Mouse (Mus musculus) ES-E14 (cell line): ENCODE measurements around the gene Sema5a. TPM values are rescaled to one million over a fixed set of nuclear protein-coding genes. Genes with fewer than 3 reads are reported as not detected.

Experiments used
- DNase-seq: peaks from one replicate; pipeline ENCODE4 v3.0.0-alpha.2; 2013; ENCODE audit warnings: low read depth, low spot score
- H3K27ac ChIP-seq: 2 replicates; pipeline ENCODE4 v1.5.1; 2012; ENCODE audit warnings: low read depth, mild to moderate bottlenecking, low read length, moderate library complexity, mixed read lengths; ENCODE audit not compliant: poor library complexity, insufficient read depth, severe bottlenecking
- H3K36me3 ChIP-seq: 2 replicates; pipeline ENCODE4 v1.6.1; 2012; ENCODE audit warnings: mild to moderate bottlenecking, low read length, moderate library complexity, mixed read lengths; ENCODE audit not compliant: control insufficient read depth, poor library complexity, insufficient read depth, severe bottlenecking
- H3K4me1 ChIP-seq, 2 experiments: fragments of 150-350 bp in 1 of 2; sonication (generic) in 1 of 2; 2 replicates each; pipeline ENCODE4 v1.6.1; 2012; ENCODE audit warnings: low read length in 2 of 2, mild to moderate bottlenecking in 1 of 2, mixed read lengths in 1 of 2; ENCODE audit not compliant: control insufficient read depth in 2 of 2, insufficient read depth in 2 of 2, poor library complexity in 1 of 2
- H3K4me3 ChIP-seq, 2 experiments: fragments of 150-350 bp in 1 of 2; sonication (generic) in 1 of 2; 2 replicates each; pipeline ENCODE4 v1.5.1; 2012; ENCODE audit warnings: low read length in 2 of 2, low read depth in 1 of 2, mild to moderate bottlenecking in 1 of 2, mixed read lengths in 1 of 2; ENCODE audit not compliant: insufficient read depth in 1 of 2, poor library complexity in 1 of 2, severe bottlenecking in 1 of 2
- H3K9ac ChIP-seq: 2 replicates; pipeline ENCODE4 v1.6.1; 2012; ENCODE audit warnings: low read depth, mild to moderate bottlenecking, low read length, mixed read lengths; ENCODE audit not compliant: poor library complexity, insufficient read depth, severe bottlenecking
- H3K9me3 ChIP-seq: fragments of 150-350 bp; sonication (generic); 2 replicates; pipeline ENCODE4 v1.6.1; 2012; ENCODE audit warnings: low read depth, mild to moderate bottlenecking, low read length; ENCODE audit not compliant: control insufficient read depth, insufficient read depth
- CHD2 ChIP-seq: IDR thresholded peaks from 2 replicates; pipeline ENCODE4 v1.6.1; 2014; ENCODE audit warnings: mild to moderate bottlenecking, low read depth, low read length, inconsistent platforms
- HCFC1 ChIP-seq: IDR thresholded peaks from 2 replicates; pipeline ENCODE4 v1.6.1; 2012; ENCODE audit warnings: low read length, inconsistent platforms, borderline replicate concordance; ENCODE audit not compliant: insufficient read depth
- MAFK ChIP-seq: IDR thresholded peaks from 2 replicates; pipeline ENCODE4 v1.6.1; 2014; ENCODE audit warnings: mild to moderate bottlenecking, low read depth, low read length, inconsistent platforms; ENCODE audit not compliant: insufficient read depth
- ZC3H11A ChIP-seq: IDR thresholded peaks from 2 replicates; pipeline ENCODE4 v1.6.1; 2012; ENCODE audit warnings: low read depth, mild to moderate bottlenecking, inconsistent platforms, low read length, borderline replicate concordance
- ZNF384 ChIP-seq: IDR thresholded peaks from 2 replicates; pipeline ENCODE4 v1.6.1; 2012; ENCODE audit warnings: low read depth, low read length, inconsistent platforms
- in situ Hi-C, 2 experiments: fragments of 600-800 bp; cut with MboI; formaldehyde crosslinking; loops; one replicate each; pipeline ENCODE4 v1.15.1; 2025; ENCODE audit warnings: low sequenced_read_pairs in 2 of 2, inconsistent platforms in 1 of 2; ENCODE audit not compliant: unreplicated experiment in 2 of 2
- total RNA-seq: library from RNA; depleted of rRNA; stranded (reverse); fragments of 300-350 nt; gene quantifications from 2 replicates; pipeline ENCODE4 v1.2.3, GENCODE M21; 2012

Gene Sema5a
- total RNA-seq, 1 experiment: 2.7 TPM

DNA sequence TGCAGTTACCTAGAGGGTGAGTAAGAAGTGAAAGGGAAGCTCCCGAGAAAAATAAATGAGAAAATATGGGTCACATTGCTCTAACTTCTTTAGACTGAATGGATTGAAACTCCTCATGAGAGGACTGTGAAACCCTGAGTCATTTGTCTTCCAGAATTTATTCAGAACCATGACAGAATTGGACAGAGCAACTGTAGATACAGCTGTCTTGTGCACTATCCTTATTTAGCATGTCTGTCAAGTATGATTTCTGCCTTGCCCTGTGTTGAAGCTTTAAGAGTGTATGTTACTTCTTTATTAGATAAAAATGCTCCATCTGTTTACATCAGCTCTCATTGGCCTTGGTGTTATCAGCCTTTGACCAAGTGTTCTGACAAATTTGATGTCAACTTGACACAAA lies 243.4 kb downstream of the Sema5a start:
- Histone ChIP-seq H3K36me3 (no peaks in the 10 kb centered on the region), H3K4me3 (no peak overlapping the region), H3K27ac (no peak overlapping the region), H3K9me3 (no peaks in the 10 kb centered on the region), H3K9ac (no peak overlapping the region), H3K4me1 (no peaks in the 10 kb centered on the region)
- in situ Hi-C loops: no loop called here
- DNase-seq: no peak
- TF ChIP-seq ZC3H11A: no peak
- TF ChIP-seq CHD2: no peak
- TF ChIP-seq ZNF384: no peak
- no peak for TF ChIP-seq HCFC1

DNA sequence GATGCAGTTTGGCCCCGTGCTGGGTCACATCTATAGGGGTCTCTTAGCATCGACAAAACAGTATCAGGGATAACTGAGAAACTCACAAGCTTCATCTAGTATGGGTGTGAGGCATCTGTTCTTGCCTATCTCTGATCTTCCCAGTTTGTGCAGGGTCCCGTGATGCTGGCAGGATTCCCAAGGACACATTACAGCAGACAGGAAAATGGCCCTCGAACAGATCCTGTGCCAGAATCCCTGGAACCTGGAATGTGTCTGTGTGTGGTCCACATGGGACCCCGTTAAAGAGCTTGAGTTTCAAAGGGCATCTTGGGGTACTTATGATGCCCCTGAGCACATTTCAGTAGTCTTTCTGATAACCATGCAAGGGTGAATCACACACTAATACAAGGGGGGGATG lies 249.6 kb downstream of the Sema5a start:
- H3K4me1 ChIP-seq: no peaks in the 10 kb centered on the region
- no peak overlapping the region for H3K4me3 ChIP-seq
- TF ChIP-seq ZNF384: no peak
- no peak for TF ChIP-seq CHD2
- TF ChIP-seq HCFC1: no peak
- no peak for TF ChIP-seq MAFK
- TF ChIP-seq ZC3H11A: no peak
- H3K27ac ChIP-seq: no peak overlapping the region
- H3K36me3 ChIP-seq: no peaks in the 10 kb centered on the region
- no peak overlapping the region for H3K9ac ChIP-seq
- in situ Hi-C loops: no loop called here
- DNase-seq: no peak
- H3K9me3 ChIP-seq: no peaks in the 10 kb centered on the region

DNA sequence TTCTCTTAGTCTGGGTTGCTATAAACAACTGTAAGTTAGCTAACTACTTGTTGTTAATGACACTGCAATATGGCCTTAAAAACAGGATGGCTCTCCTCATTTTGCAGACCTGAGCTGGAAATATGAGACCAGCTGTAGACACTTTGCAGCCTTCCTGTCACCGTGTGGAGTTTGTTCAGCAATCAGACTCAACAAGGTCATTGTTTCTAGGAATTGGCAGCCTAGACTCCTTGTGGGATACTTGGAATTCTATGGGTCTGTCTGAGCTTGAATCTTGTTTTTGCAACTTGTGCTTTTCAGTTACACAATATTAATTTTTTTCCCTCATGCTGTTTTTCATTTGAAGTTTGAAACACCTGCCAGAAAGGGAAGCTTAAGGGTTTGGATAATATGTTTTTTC lies 250.3 kb downstream of the Sema5a start:
- TF ChIP-seq ZC3H11A: no peak
- no peak for TF ChIP-seq HCFC1
- TF ChIP-seq MAFK: no peak
- in situ Hi-C loops: no loop called here
- Histone ChIP-seq H3K4me1 (no peaks in the 10 kb centered on the region), H3K36me3 (no peaks in the 10 kb centered on the region), H3K27ac (no peak overlapping the region), H3K9ac (no peak overlapping the region), H3K4me3 (no peak overlapping the region), H3K9me3 (no peaks in the 10 kb centered on the region)
- DNase-seq: no peak

DNA sequence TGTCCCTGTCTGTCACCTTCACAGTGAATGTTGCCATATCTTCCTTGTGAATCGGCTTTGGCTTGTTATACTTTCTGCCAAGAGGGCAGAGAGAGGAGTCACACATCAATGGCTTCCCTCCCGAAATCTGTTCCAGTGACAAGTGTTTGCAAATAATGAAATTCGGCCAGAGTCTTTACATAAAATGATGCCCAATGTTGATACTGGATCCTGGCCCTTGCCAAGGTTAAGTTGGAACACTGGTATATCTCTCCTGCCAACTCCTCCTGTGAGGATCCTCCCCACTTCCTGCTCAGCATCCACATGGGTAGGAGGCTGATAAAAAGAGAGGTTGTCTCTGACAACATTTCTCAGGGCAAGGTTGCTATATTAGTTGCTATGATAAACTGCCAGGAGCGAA lies 252.3 kb downstream of the Sema5a start:
- no peaks in the 10 kb centered on the region for H3K4me1 ChIP-seq
- H3K9ac ChIP-seq: no peak overlapping the region
- H3K4me3 ChIP-seq: no peak overlapping the region
- H3K27ac ChIP-seq: no peak overlapping the region
- no peak for DNase-seq
- TF ChIP-seq ZNF384 (no peak), HCFC1 (no peak), CHD2 (no peak), MAFK (no peak), ZC3H11A (no peak)
- in situ Hi-C loops: no loop called here
- no peaks in the 10 kb centered on the region for H3K36me3 ChIP-seq
- H3K9me3 ChIP-seq: no peaks in the 10 kb centered on the region

DNA sequence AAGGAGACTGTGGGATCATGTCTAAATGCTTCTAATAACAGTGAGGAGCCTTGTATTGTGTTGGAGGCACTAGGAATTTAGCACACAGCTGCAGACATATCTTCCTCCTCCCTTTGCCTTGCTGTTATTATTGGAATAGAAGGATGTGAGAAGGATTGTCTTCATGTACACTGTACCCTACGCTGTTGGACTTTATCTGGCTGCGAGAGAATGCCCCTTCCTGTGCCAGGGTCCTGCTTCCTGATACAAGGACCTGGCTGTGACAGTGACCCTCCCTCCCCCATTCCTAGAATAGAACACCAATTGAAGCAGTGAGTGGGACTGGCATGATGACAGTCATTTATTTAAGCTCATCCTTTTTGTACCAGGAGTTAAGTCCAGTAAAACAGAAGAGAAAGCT lies 261.3 kb downstream of the Sema5a start:
- H3K27ac ChIP-seq: no peak overlapping the region
- DNase-seq: no peak
- H3K9ac ChIP-seq: no peak overlapping the region
- no peaks in the 10 kb centered on the region for H3K4me1 ChIP-seq
- no peaks in the 10 kb centered on the region for H3K36me3 ChIP-seq
- in situ Hi-C loops: no loop called here
- H3K9me3 ChIP-seq: no peaks in the 10 kb centered on the region
- TF ChIP-seq MAFK (no peak), ZNF384 (no peak), ZC3H11A (no peak), HCFC1 (no peak), CHD2 (no peak)
- no peak overlapping the region for H3K4me3 ChIP-seq
